Mouse (Mus musculus): ENCODE data around the gene Colec11.

- TF ChIP-seq CTCF (IDR thresholded peaks at IDR 0.05; ENCODE audit: extremely low read depth, insufficient read depth, insufficient read length, insufficient replicate concordance) (no peak), POLR2A (IDR thresholded peaks at IDR 0.05; ENCODE audit: low read depth, low read length) (no peak)
Observed at GRCm38 (mm10) chr12:28612391-28612790, 10.8 kb downstream of the Colec11 start.

All from spleen, adult 2 months (tissue).